Mouse (Mus musculus) heart, embryonic 14.5 days (tissue): ENCODE measurements around the gene Peg10. TPM values are rescaled to one million over a fixed set of nuclear protein-coding genes. Genes with fewer than 3 reads are reported as not detected.

Experiments
- ATAC-seq: fragments of 200-750 bp; cut with Nextera tagmentation; 2 replicates; pipeline ENCODE4 v1.8.0; 2017; ENCODE audit warnings: low read depth, moderate TSS enrichment; ENCODE audit not compliant: insufficient number of reproducible peaks, insufficient read depth, low FRiP score
- H3K27ac ChIP-seq, 2 experiments: fragments of 200-500 bp in 1 of 2; fragments of 300-500 bp in 1 of 2; sonication (generic) in 1 of 2; replicated peaks in 1 of 2; 2 replicates each; pipeline ENCODE4 v1.5.1; 2012 to 2014; ENCODE audit warnings: low read depth in 2 of 2, low read length in 2 of 2, control low read depth in 1 of 2, mild to moderate bottlenecking in 1 of 2, mixed read lengths in 1 of 2; ENCODE audit not compliant: control insufficient read depth in 1 of 2, insufficient read depth in 1 of 2
- H3K27me3 ChIP-seq: fragments of 300-500 bp; sonication (generic); 2 replicates; pipeline ENCODE4 v1.6.1; 2014; ENCODE audit warnings: mild to moderate bottlenecking, low read length, control low read depth; ENCODE audit not compliant: control insufficient read depth, insufficient read depth
- H3K36me3 ChIP-seq: fragments of 300-500 bp; sonication (generic); 2 replicates; pipeline ENCODE4 v1.6.1; 2014; ENCODE audit warnings: mild to moderate bottlenecking, control low read depth, low read length, mixed read lengths; ENCODE audit not compliant: control insufficient read depth, insufficient read depth
- H3K4me1 ChIP-seq, 2 experiments: fragments of 200-500 bp in 1 of 2; fragments of 300-500 bp in 1 of 2; sonication (generic) in 1 of 2; 2 replicates each; pipeline ENCODE4 v1.6.1; 2012 to 2014; ENCODE audit warnings: low read length in 2 of 2, control low read depth in 1 of 2, mixed read lengths in 1 of 2; ENCODE audit not compliant: control insufficient read depth in 2 of 2, insufficient read depth in 2 of 2
- H3K4me2 ChIP-seq: fragments of 300-500 bp; sonication (generic); 2 replicates; pipeline ENCODE4 v1.6.1; 2014; ENCODE audit warnings: mild to moderate bottlenecking, low read length
- H3K4me3 ChIP-seq, 2 experiments: fragments of 200-500 bp in 1 of 2; fragments of 300-500 bp in 1 of 2; sonication (generic) in 1 of 2; 2 replicates each; pipeline ENCODE4 v1.5.1; 2012 to 2014; ENCODE audit warnings: low read length in 2 of 2, mild to moderate bottlenecking in 2 of 2, control low read depth in 1 of 2, low read depth in 1 of 2, moderate library complexity in 1 of 2; ENCODE audit not compliant: control insufficient read depth in 1 of 2, insufficient read depth in 1 of 2
- H3K9ac ChIP-seq: fragments of 300-500 bp; sonication (generic); 2 replicates; pipeline ENCODE4 v1.6.1; 2014; ENCODE audit warnings: mild to moderate bottlenecking, low read length
- H3K9me3 ChIP-seq: fragments of 300-500 bp; sonication (generic); 2 replicates; pipeline ENCODE4 v1.6.1; 2016; ENCODE audit warnings: low read length, control low read depth; ENCODE audit not compliant: control insufficient read depth
- WGBS: fragments of 180-500 bp; shearing (Covaris S2); extraction: QIAGEN DNeasy Blood & Tissue Kit; methylation state at CpG from one replicate; pipeline ENCODE4 v1.1.7; 2014; 5-methylcytosine and 5-hydroxymethylcytosine counted together
- polyA plus RNA-seq: library from polyadenylated mRNA; unstranded; fragments of >200 nt; fragmentation: Nextera tagmentation; extraction: Ambion mirVana; gene quantifications from 2 replicates; pipeline ENCODE4 v1.2.1, GENCODE M21; 2014

Gene Peg10
- polyA plus RNA-seq, 1 experiment from 2014 or later, result 2.9 TPM

DNA sequence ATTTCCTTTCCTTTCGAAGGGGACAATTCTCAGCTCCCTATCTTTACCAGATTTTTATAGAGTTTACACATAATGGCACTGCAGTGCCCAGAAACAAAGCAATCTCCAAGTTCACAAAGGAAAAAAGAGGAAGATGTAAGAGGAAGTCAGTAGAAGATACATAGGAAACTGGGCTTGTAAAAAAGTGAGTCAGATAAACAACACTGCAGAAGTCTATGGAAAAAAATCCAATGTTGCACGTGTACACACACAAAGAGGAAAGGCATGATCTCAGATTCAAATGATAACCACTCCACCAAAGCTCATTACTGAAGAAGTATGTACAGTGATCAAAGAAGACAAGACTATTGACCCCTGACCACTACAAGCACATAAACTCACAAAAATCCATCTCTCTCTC is 51.3 kb downstream of the Peg10 start:
- peak overlapping the region; percentile 21 to 28; a peak in 1 of 4 replicates for H3K27ac ChIP-seq

GRCm38 (mm10) chr6:4799359-4799758 is 52.3 kb downstream of the Peg10 start:
- Histone ChIP-seq H3K9me3 (no peaks in the 10 kb centered on the region), H3K27me3 (no peaks in the 10 kb centered on the region), H3K4me2 (no peak overlapping the region), H3K36me3 (no peaks in the 10 kb centered on the region), H3K9ac (no peak overlapping the region), H3K4me3 (no peak overlapping the region), H3K27ac (no peak overlapping the region), H3K4me1 (no peaks in the 10 kb centered on the region)
- no peak for ATAC-seq
- WGBS, result 69% methylated on average over 2 of the region's 2 CpGs

More for the DNA sequence above, 51.3 kb downstream of the Peg10 start:
- no peak for ATAC-seq
- no peaks in the 10 kb centered on the region for H3K27me3 ChIP-seq
- no peak overlapping the region for H3K4me3 ChIP-seq
- no peaks in the 10 kb centered on the region for H3K36me3 ChIP-seq
- no peaks in the 10 kb centered on the region for H3K4me1 ChIP-seq
- 36% methylated on average over 2 of the region's 2 CpGs for WGBS
- H3K9me3 ChIP-seq, result no peaks in the 10 kb centered on the region
- H3K4me2 ChIP-seq, result no peak overlapping the region
- H3K9ac ChIP-seq, result no peak overlapping the region

GRCm38 (mm10) chr6:4806981-4807380 is 59.9 kb downstream of the Peg10 start:
- WGBS, result 85% methylated on average over 12 of the region's 12 CpGs

More at GRCm38 (mm10) chr6:4806981-4807380, 59.9 kb downstream of the Peg10 start:
- ATAC-seq, result no peak
- no peaks in the 10 kb centered on the region for H3K36me3 ChIP-seq
- H3K4me2 ChIP-seq, result no peak overlapping the region
- no peaks in the 10 kb centered on the region for H3K9me3 ChIP-seq
- no peak overlapping the region for H3K4me3 ChIP-seq
- H3K27me3 ChIP-seq, result no peaks in the 10 kb centered on the region
- H3K9ac ChIP-seq, result no peak overlapping the region
- H3K27ac ChIP-seq, result no peak overlapping the region
- no peaks in the 10 kb centered on the region; a peak in 1 of 4 replicates for H3K4me1 ChIP-seq

Other genes with a start within 250 kb of the Peg10 start
- gene Col1a2, start 242.5 kb upstream of the Peg10 start, polyA plus RNA-seq, result 302 and 373 TPM in 2 replicates
- gene Casd1, start 146.5 kb upstream of the Peg10 start, polyA plus RNA-seq, result 37.6 and 40.3 TPM in 2 replicates
- gene Sgce, start 99 bp upstream of the Peg10 start, polyA plus RNA-seq, result 47.5 and 52.7 TPM in 2 replicates
- gene Ppp1r9a, start 155.6 kb downstream of the Peg10 start, polyA plus RNA-seq, result 24.4 and 25.5 TPM in 2 replicates